Mouse (Mus musculus) kidney, adult 2 months (tissue): ENCODE data around the gene Phf20.

ENCODE experiments used
- CTCF ChIP-seq: fragments of 200-500 bp; conservative IDR thresholded peaks from 2 replicates; pipeline ENCODE4 v1.5.1; 2011; ENCODE audit warnings: low read depth, mild to moderate bottlenecking, control low read depth, low read length, moderate library complexity, mixed read lengths; ENCODE audit not compliant: insufficient read depth, insufficient read length
- POLR2A ChIP-seq: fragments of 200-500 bp; IDR thresholded peaks from one replicate; pipeline ENCODE4 v1.6.1; 2011; ENCODE audit warnings: low read depth, low read length, control low read depth

GRCm38 (mm10) chr2:156250761-156251160 is 54.5 kb downstream of the Phf20 start:
- TF ChIP-seq CTCF (no peak), POLR2A (no peak)
